Mouse (Mus musculus): Measurements from ENCODE around the gene Gli3.

The Gli3 gene

DNA sequence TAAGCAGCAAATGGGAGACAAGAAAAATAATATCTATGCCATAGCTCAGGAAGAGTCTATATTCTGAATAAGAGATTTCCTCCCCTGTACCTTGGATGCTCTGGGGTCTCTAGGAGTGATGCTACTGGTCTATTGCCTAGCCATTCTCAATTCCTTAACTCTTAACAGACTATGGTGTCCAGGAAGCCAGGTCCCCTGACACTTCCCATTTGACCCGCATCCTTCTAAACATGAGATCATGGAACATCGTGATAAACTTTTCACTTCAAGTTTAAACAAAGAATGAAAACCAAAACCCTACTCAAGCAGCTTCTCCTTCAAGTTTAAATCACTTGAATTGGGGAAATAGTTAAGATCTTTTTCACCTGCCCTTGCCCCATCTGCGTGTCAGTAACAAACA is 279.3 kb downstream of the Gli3 start:
- no peak for DNase-seq

DNA sequence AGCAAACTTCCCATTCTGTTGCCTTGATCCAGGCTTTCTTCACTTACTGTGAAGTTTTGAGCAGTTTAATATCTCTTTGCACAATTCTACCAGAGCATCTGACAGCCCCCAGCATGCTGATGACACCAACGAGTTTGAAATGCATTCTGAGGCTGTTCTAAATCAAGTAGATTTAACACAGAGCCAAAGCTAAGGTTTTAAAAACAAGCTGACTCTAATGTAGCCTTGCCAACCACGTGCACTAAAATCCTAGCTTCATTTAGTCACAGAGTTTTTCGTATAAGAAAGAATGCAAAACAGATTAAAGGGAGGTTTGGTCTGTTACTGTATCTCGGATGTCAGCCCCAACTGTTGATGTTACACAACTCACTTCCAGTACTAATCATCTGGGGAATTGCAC is 279.7 kb downstream of the Gli3 start:
- no peak for DNase-seq

DNA sequence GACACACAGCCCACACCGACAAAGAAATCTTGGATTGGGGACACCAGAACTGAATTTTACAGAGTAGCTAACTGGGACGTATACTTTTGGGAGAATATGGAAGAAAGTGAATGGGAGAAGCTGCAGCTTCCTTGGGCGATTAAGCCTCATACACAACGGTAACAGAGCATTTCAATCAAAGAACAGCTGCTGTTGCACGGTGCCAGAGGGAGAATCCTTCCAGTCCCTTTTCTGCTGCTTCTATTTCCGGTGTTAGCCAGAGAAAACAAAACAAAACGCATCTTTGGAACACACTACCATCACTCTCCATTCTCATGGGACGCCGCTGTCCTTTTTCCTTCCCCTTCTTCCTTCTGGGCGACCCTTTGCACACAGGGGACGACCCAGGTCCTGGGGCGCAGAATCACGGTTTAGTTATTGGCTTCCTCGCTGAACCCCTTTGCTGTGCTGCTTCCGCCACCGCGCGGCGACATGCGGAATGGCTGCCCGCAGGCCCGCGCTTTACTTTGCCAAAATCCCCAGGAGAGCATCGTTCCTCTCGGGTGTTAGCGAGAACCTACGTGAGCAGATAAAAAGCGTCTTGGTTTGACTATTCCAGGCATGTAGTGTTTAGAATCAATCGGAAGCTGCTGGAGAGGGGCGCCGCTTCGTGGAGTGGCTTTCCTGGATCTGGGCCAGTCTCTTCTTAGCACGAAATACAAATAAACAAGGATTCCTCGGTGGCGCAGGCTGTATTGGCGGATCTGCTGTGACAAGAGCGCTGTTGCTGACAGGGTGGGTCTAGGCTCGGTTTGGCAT is 296.0 kb downstream of the Gli3 start:
- peak; percentile 90 for DNase-seq

DNA sequence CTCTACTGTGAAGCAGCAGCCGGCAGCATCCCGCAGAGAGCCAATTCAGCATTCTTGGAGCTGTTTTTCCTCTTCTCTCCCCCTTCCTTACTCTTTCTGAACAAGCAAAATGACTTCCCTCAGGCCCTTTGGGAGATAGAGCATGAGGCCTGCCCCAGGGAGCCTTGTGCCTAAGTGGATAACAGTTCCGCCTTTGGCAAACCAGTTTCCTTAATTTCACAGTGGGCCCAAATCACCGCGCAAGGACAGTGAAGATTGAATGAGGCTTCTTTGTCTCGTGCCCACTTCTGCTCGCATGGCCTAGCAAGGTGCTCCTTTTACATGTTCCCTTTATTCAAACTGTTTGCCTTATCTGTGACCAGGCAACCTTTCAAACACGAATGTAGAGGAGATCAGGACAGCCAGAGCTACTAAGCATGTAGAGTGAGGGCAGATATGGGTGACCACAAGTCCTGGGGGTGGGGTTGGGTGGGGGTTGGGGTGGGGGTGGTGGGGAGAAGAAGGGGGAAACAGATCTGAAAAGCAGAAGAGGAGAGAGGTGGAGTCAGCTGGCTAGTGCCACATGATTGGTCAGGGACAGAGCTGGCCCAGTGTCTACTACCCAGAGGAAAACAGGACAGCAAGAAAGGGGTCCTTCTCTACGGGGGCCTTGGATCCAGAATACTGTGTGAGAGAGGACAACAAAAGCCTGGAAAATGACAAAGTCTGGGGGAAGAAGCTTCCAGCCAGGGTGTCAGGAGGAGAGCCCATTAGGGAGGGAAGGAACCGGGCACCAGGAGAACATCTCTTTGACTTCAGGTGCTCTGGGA is 296.8 kb downstream of the Gli3 start:
- DNase-seq = peak; percentile 20

DNA sequence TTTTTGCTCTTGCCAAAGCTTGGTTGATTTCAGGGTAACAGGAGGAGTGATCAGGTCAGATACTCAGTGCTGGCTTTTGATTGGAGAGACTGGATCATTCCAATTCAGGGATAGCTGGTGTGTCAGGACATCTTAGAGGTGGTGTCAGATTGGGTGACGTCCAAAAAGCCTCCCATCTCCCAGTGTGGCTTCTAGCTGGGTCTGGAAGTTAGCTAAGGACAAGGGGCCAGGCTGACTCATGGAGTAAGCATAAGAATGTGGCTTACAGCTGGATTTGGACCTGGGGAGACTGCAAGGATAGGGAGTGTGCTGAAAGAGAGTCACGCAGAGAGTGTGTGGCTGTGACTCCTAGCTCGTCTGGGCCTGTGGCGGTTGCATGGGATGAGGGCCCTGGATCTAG is 299.3 kb downstream of the Gli3 start:
- no peak for DNase-seq

DNA sequence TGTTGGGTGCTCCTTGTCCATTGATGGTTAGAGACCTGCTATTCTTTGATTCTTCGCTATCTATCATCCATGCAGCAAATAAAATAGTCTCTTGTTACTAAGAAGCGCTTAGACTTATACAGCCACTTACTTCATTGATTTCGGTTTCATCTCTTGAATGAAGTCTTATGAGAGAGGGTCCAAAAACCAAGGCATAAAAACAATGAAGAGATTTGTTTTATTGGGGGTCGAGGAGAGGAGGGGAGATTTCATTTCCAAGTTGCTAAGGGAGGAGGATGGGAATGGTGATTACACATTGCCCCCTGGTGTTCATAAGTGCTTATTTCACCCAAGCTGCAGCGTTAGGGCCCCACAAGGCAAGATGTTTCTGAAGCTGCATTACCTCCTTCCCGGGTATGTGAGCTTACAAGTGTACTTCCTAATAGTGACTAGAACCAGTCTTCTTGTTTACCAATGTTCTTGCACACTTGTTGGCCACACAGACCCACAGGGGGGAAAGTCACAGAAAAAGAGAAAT is 299.9 kb downstream of the Gli3 start:
- DNase-seq = peak; percentile 76

DNA sequence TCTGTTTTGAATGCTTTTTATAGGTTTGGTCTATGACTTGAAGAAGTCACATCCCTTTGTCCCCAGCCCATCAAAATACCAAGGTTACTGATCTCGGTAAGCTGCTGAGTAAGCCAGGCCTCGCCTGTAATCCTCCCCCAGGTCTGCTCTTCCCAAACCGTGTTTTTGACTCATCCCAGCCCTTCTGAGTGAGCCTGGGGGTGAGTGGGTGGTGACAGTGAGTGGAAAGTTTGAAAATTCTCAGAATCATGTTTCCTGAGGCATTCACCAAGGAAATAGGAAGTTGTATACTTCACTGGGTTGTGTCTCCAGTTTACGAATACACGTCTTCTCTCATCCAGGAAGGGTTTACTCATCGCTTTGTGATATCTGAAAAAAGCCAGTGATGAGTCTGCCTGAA is 314.6 kb downstream of the Gli3 start:
- no peak for DNase-seq
